Mouse (Mus musculus): ENCODE data around the gene Kcnk1.

DNA sequence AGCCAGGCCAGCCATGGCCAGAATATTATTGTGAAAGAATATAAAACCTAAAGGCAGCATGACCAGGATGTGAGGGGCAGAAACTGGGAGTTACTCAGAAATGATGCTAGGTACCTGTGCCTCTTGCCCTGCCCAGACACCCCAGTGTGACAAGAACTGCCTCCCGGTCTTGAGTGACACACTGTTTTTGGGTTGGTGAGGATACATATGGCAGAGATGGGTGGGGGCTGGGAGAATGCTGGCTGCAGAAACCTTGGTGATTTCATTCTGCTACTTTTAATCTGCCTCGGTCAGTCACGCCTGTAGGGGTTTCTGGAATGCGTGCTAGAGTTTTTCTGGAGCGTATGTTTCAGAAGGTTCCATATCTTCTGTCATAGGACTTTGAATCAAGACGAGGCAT lies 72.3 kb downstream of the Kcnk1 start:
- TF ChIP-seq SMC3 (IDR thresholded peaks at IDR 0.05; ENCODE audit: low read depth, low read length) (no peak), CHD1 (IDR thresholded peaks at IDR 0.05; ENCODE audit: low read depth, low read length) (no peak), CTCF (conservative IDR thresholded peaks at IDR 0.05 in 1 of 2, IDR thresholded peaks at IDR 0.05 in 1 of 2; ENCODE audit: low read depth in 2 of 2, low read length in 2 of 2) (no peak), ZC3H11A (IDR thresholded peaks at IDR 0.05; ENCODE audit: low read depth, low read length) (no peak)

Measured in CH12.LX (cell line).